Mouse (Mus musculus) lung, adult 18-20 months (tissue): ENCODE results near the gene Ccdc177.

Experiments
- DNase-seq, 2 experiments: peaks; one replicate each; pipeline ENCODE4 v3.0.0; 2022; ENCODE audit warnings: mixed read lengths in 2 of 2

Ccdc177 gene

GRCm38 (mm10) chr12:80783889-80784288, 23.4 kb upstream of the Ccdc177 start:
- DNase-seq = no peak

- DNase-seq = no peak
These were observed 22.4 kb upstream of the Ccdc177 start for GRCm38 (mm10) chr12:80782892-80783291.

GRCm38 (mm10) chr12:80782190-80782589, 21.7 kb upstream of the Ccdc177 start:
- DNase-seq = no peak

DNA sequence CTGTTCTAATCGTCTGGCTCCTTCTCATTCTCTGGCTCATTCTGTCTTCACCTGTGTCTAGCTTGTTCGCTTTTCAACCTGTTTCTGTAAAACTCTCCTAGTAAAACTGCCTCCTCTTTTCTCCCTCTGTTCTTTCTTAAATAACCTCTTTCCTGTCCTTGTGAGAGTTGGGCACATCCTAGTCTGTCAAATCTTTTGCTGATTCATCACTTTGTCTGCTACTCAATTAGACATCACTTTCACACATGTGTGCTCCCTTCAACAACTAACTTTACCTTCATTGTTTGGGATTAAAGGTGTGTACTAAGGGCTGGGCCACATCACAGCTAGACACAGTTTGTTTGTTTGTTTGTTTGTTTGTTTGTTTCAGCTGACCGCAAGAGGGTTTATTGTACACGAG, 19.3 kb upstream of the Ccdc177 start:
- DNase-seq = no peak

DNA sequence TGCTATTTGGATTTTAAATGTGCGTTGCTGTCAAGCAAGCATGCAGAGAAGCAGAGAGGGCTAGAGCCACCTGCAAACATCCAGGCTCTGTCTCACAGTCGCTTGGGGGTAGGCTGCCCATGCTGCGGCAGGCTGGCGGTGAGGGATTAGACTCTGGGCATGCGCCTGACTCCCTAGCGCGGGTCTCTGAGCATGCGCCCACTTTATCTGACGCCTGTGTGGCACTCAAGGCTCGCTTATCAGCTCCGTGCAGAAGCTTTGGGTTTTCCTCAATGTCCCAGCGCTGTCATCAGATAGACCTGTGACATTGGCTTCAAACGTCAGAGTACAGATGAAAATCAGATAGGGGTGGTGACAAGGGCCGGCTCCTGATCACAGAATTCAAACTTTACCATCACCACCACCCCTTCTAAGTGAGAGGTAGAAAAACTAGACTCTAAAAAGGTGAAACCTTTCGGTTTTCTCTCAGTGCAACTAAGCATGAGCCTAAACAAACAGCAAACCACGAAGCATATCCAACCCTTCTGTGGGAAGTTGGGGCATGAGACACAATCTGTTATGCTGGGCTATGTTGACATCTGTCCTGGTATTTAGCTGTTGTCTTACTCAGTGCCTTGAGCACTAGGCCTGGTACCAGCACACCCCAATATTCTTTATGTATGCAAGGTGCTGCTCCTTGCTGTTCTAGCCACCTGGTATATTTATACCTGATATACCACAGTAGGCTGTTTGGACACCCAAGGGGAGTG, 17.9 kb upstream of the Ccdc177 start:
- no peak for DNase-seq

DNA sequence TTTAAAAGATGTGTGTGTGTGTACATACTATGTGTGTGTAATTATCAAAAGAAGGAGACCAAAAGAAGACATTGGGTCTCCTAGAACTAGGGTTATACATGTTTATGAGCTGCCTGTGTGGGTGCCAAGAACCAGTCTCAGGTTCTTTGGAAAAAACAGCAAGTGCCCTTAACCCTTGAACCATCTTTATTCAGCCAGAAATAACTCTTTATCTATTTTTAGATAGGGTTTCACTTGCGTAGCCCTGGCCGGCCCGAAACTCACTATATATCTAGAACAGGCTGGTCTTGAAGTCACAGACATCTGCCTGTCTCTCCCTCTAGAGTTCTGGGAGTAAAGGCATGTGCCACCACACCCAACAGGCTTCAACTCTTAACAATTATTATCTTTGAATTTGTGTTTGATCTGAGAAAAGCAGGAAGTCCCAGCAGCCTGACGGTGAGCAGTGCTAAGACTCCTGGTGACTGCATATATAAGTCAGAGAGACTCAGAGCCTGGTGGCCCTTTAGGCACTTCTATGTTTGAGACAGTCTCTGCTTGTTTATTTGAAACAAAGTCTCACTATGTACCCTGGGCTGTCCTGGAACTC, 15.7 kb upstream of the Ccdc177 start:
- no peak for DNase-seq

- DNase-seq = no peak
These were observed 14.3 kb upstream of the Ccdc177 start for GRCm38 (mm10) chr12:80774786-80775185.

DNA sequence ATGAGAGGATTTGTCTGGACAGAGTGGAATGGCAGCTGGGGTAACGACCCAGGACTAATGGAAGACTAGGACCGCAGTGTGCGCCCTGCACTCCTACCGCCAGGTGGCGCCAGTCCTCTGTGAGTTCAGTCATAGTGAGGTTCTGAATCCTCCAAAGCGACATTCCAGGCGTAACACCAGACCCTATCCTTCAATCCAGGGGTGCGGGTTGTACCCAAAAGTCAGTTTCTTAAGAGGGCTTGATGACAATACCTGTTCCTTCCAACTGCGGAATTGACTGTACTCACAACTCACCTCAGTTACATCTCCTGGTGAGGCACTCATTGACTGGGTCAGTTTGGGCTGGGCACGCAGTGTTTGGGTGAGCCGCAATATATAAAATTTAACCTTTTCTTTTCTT, 9.2 kb upstream of the Ccdc177 start:
- peak; percentile 65 to 67 for DNase-seq

GRCm38 (mm10) chr12:80764116-80764515, 3.6 kb upstream of the Ccdc177 start:
- no peak for DNase-seq

- no peak for DNase-seq
These were observed 2.5 kb upstream of the Ccdc177 start for GRCm38 (mm10) chr12:80762982-80763381.

DNA sequence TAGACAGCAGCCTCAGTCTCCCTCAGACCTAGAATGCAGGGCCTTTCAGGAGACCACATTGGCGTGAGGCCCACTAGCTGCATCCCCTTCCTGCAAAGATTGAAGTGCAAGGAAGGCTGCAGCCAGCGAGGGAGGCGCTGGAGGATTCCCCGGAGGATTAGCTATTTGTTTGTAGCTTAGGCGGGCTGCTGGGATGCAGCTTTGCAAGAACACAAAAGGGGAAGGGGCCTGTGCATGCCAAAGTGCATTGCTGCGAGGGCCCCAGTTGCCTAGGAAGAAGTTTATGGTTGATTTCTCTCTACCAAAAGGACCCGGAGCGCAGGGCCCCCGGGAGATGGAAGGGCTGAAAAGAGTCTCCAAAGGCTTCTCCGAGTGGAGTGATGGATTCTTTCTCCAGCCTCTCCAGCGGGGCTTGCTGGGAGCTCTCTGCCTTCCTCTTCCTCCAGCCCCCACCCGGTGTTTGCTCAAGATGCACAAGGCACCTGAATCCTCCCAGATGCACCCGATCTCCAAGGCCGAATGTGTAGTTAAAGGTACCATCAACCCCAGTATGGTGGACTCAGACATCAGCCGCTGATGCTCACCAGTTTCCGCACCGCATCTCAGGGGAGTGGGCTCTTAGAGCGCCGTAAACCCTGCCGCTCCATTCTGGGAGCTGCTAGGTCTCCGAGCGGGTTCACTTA, 633 bp downstream of the Ccdc177 start:
- no peak for DNase-seq

DNA sequence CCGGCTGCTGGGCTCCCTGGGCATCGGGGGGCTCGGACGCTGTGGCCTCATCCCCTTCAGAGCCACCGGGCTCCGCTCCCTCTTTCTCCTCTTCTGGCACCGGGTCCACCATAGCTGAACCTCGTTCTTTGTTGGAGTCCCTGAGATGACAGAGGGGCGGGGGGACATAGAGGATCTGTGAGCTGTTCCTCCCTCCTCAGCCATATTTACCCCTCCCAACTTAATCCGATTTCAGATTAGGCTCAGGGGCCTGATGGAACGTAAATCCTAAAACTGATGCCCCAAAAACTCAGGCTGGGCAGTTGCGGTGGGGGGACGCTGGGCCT, 1.1 kb downstream of the Ccdc177 start:
- DNase-seq = no peak

GRCm38 (mm10) chr12:80758559-80759386, 1.7 kb downstream of the Ccdc177 start:
- no peak for DNase-seq

GRCm38 (mm10) chr12:80757751-80758558, 2.5 kb downstream of the Ccdc177 start:
- peak; percentile 62 to 64 for DNase-seq

DNA sequence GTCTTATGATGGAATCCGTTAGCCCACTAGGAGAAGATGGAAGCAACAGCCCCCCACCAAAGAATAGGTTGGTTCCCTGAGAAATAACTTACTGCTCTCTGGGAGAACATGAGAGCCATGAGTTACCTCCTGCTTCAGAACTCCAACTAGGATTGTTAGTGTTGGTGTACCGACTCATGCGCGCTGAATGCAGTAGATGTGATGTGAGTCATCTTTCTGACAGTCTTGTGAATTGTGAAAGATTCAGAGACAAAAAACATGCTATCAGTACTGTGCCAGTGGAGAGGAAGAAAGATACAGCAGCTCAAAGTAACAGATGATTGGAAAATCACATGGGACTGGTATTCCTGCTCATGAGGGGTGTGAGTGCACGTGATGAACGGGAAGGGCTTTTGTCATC, 8.9 kb downstream of the Ccdc177 start:
- DNase-seq = no peak

GRCm38 (mm10) chr12:80746031-80746813, 14.3 kb downstream of the Ccdc177 start:
- DNase-seq = no peak

GRCm38 (mm10) chr12:80744614-80745013, 15.9 kb downstream of the Ccdc177 start:
- DNase-seq = no peak

GRCm38 (mm10) chr12:80739482-80739881, 21.0 kb downstream of the Ccdc177 start:
- peak; percentile 39 to 44 for DNase-seq

GRCm38 (mm10) chr12:80737283-80737600, 23.2 kb downstream of the Ccdc177 start:
- no peak for DNase-seq

- peak in 1 of 2 experiments; percentile 15 for DNase-seq
These were observed 23.8 kb downstream of the Ccdc177 start for GRCm38 (mm10) chr12:80736464-80737282.
